Mouse (Mus musculus): ENCODE results near the gene Mast3. TPM values are rescaled to one million over a fixed set of nuclear protein-coding genes. Genes with fewer than 3 reads are reported as not detected.

Mast3 gene
- total and polyA plus RNA-seq, 2 experiments from 2014 or later, result 24.0 to 33.2 TPM

GRCm38 (mm10) chr8:70792700-70793099, 12.2 kb downstream of the Mast3 start:
- no peaks in the 10 kb centered on the region for H3K27me3 ChIP-seq (ENCODE audit: insufficient read depth, low read length)
- DNase-seq (ENCODE audit: low spot score), result peak; percentile 82
- under 1% methylated on average over 20 of the region's 20 CpGs for WGBS
- peaks cover 16% of the 10 kb centered on the region for H3K4me1 ChIP-seq (ENCODE audit: insufficient read depth, low read length)
- peaks cover 9% of the 10 kb centered on the region for H3K36me3 ChIP-seq (ENCODE audit: insufficient read depth, low read length)
- no peak; the same call in 1 of the 2 replicates for ATAC-seq (ENCODE audit: low FRiP score)
- peak overlapping the region; percentile 76 for H3K4me2 ChIP-seq (ENCODE audit: low read depth, low read length, poor library complexity, severe bottlenecking)
- no peaks in the 10 kb centered on the region for H3K9me3 ChIP-seq (ENCODE audit: low read length)
- H3K27ac ChIP-seq (ENCODE audit: low read depth, low read length), result peak overlapping the region; percentile 86
- peak overlapping the region; percentile 89 for H3K9ac ChIP-seq (replicated peaks; ENCODE audit: low read length, poor library complexity, severe bottlenecking)
- peak overlapping the region; percentile 65 for H3K4me3 ChIP-seq (ENCODE audit: low read depth, low read length)
- TF ChIP-seq CTCF (IDR thresholded peaks at IDR 0.05), result peak; percentile 34; the same call in 1 of the 2 replicates

DNA sequence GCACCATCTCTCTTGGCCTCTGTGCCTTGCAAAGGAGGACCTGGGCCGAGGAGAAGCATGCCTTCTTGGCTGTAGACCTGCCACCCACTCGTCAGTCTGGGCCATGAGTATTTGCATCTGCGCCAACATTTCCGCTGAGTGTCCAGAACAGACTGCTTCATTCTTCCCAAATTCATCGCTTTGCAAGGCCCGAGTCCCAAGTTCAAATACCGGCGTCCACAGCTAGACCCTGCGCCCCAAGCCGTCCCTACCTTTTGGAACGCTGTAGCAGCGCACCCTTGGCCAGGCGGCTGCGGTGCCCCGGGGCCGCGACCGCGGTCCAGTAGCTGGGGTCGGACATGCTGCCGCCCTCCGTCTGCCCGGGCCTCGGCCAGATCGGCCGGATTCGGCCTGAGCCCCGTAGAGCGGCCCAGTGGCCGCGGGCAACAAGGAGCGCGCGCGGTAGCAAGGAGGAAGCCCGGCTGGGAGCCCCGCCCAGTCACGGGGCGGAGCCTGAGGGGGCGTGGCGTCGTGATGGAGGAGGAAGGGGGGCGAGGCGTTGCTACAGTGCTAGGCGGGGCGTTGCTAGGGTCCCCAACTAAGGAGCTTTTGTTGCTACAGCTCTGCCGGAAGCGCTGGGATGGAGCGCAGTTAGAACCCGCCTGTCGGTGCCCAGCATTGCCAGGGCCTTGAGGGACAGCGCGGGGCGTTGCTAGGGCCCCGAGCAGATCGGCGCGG, 12.7 kb downstream of the Mast3 start:
- Histone ChIP-seq H3K4me1 (ENCODE audit: insufficient read depth, low read length) (peaks cover 16% of the 10 kb centered on the region), H3K27ac (ENCODE audit: low read depth, low read length) (peak overlapping the region; percentile 86), H3K9me3 (ENCODE audit: low read length) (no peaks in the 10 kb centered on the region), H3K36me3 (ENCODE audit: insufficient read depth, low read length) (peaks cover 13% of the 10 kb centered on the region), H3K27me3 (ENCODE audit: insufficient read depth, low read length) (no peaks in the 10 kb centered on the region), H3K9ac (replicated peaks; ENCODE audit: low read length, poor library complexity, severe bottlenecking) (peak overlapping the region; percentile 89), H3K4me3 (ENCODE audit: low read depth, low read length) (peak overlapping the region; percentile 65), H3K4me2 (ENCODE audit: low read depth, low read length, poor library complexity, severe bottlenecking) (peak overlapping the region; percentile 76)
- ATAC-seq (ENCODE audit: low FRiP score) (peak; percentile 85), DNase-seq (ENCODE audit: low spot score) (peak; percentile 97)
- whole genome bisulfite sequencing, result 5% methylated on average over 53 of the region's 58 CpGs
- TF ChIP-seq CTCF (IDR thresholded peaks at IDR 0.05), result no peak

DNA sequence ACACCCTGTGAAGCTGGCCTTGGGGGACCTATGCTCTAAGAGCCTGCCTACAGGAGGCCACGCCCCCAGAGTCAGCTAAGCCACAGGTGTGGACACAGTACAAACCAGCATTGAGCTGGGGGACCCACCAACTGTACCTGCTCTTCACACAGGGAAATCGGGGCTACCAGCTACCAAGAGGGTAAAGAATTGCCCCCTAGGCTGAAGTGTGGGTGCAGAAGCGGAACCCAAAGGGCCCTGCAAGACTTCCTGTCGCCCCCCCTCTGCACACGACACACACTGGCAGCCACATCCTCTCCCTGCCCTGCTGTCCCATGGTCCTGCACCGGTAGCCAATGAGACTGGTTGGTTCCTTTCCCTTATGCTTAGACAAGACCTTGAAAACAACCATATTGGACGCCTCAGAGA, 13.6 kb downstream of the Mast3 start:
- H3K4me1 ChIP-seq (ENCODE audit: insufficient read depth, low read length), result peaks cover 13% of the 10 kb centered on the region
- H3K9ac ChIP-seq (replicated peaks; ENCODE audit: low read length, poor library complexity, severe bottlenecking), result peak overlapping the region; percentile 89
- DNase-seq (ENCODE audit: low spot score) (no peak), ATAC-seq (ENCODE audit: low FRiP score) (no peak)
- 80% methylated on average over 7 of the region's 7 CpGs for WGBS
- no peak overlapping the region for H3K27ac ChIP-seq (ENCODE audit: low read depth, low read length)
- H3K9me3 ChIP-seq (ENCODE audit: low read length), result no peaks in the 10 kb centered on the region
- H3K27me3 ChIP-seq (ENCODE audit: insufficient read depth, low read length), result no peaks in the 10 kb centered on the region
- peaks cover 20% of the 10 kb centered on the region for H3K36me3 ChIP-seq (ENCODE audit: insufficient read depth, low read length)
- TF ChIP-seq CTCF (IDR thresholded peaks at IDR 0.05), result no peak
- H3K4me2 ChIP-seq (ENCODE audit: low read depth, low read length, poor library complexity, severe bottlenecking), result peak overlapping the region; percentile 76
- peak overlapping the region; percentile 65 for H3K4me3 ChIP-seq (ENCODE audit: low read depth, low read length)

- WGBS, result 58% methylated on average over 8 of the region's 8 CpGs
- no peaks in the 10 kb centered on the region for H3K27me3 ChIP-seq (ENCODE audit: insufficient read depth, low read length)
- H3K4me1 ChIP-seq (ENCODE audit: insufficient read depth, low read length), result peaks cover 13% of the 10 kb centered on the region
- H3K9me3 ChIP-seq (ENCODE audit: low read length), result no peaks in the 10 kb centered on the region
- no peak overlapping the region for H3K27ac ChIP-seq (ENCODE audit: low read depth, low read length)
- H3K4me3 ChIP-seq (ENCODE audit: low read depth, low read length), result peak overlapping the region; percentile 65; the same call in 1 of the 2 replicates
- peak overlapping the region; percentile 76 for H3K4me2 ChIP-seq (ENCODE audit: low read depth, low read length, poor library complexity, severe bottlenecking)
- peak overlapping the region; percentile 89 for H3K9ac ChIP-seq (replicated peaks; ENCODE audit: low read length, poor library complexity, severe bottlenecking)
- peaks cover 24% of the 10 kb centered on the region for H3K36me3 ChIP-seq (ENCODE audit: insufficient read depth, low read length)
- DNase-seq (ENCODE audit: low spot score) (no peak), ATAC-seq (ENCODE audit: low FRiP score) (no peak)
- no peak for TF ChIP-seq CTCF (IDR thresholded peaks at IDR 0.05)
Observed at GRCm38 (mm10) chr8:70790846-70791245, 14.0 kb downstream of the Mast3 start.

- H3K4me3 ChIP-seq (ENCODE audit: low read depth, low read length), result no peak overlapping the region
- peaks cover 13% of the 10 kb centered on the region for H3K4me1 ChIP-seq (ENCODE audit: insufficient read depth, low read length)
- no peaks in the 10 kb centered on the region for H3K9me3 ChIP-seq (ENCODE audit: low read length)
- TF ChIP-seq CTCF (IDR thresholded peaks at IDR 0.05), result no peak
- DNase-seq (ENCODE audit: low spot score) (no peak), ATAC-seq (ENCODE audit: low FRiP score) (no peak)
- no peak overlapping the region for H3K9ac ChIP-seq (replicated peaks; ENCODE audit: low read length, poor library complexity, severe bottlenecking)
- H3K4me2 ChIP-seq (ENCODE audit: low read depth, low read length, poor library complexity, severe bottlenecking), result no peak overlapping the region
- no peaks in the 10 kb centered on the region for H3K27me3 ChIP-seq (ENCODE audit: insufficient read depth, low read length)
- H3K27ac ChIP-seq (ENCODE audit: low read depth, low read length), result no peak overlapping the region
- H3K36me3 ChIP-seq (ENCODE audit: insufficient read depth, low read length), result peaks cover 38% of the 10 kb centered on the region
- 92% methylated on average over 10 of the region's 10 CpGs for WGBS
Observed at GRCm38 (mm10) chr8:70789046-70789445, 15.8 kb downstream of the Mast3 start.

GRCm38 (mm10) chr8:70787941-70788667, 16.8 kb downstream of the Mast3 start:
- no peak for TF ChIP-seq CTCF (IDR thresholded peaks at IDR 0.05)
- Histone ChIP-seq H3K4me3 (ENCODE audit: low read depth, low read length) (no peak overlapping the region), H3K9me3 (ENCODE audit: low read length) (no peaks in the 10 kb centered on the region), H3K4me2 (ENCODE audit: low read depth, low read length, poor library complexity, severe bottlenecking) (no peak overlapping the region), H3K27me3 (ENCODE audit: insufficient read depth, low read length) (no peaks in the 10 kb centered on the region), H3K36me3 (ENCODE audit: insufficient read depth, low read length) (peaks cover 48% of the 10 kb centered on the region), H3K27ac (ENCODE audit: low read depth, low read length) (no peak overlapping the region), H3K4me1 (ENCODE audit: insufficient read depth, low read length) (peaks cover 13% of the 10 kb centered on the region), H3K9ac (replicated peaks; ENCODE audit: low read length, poor library complexity, severe bottlenecking) (no peak overlapping the region)
- peak; percentile 78 for DNase-seq (ENCODE audit: low spot score)
- ATAC-seq (ENCODE audit: low FRiP score), result no peak
- WGBS, result 29% methylated on average over 29 of the region's 30 CpGs
